Mouse (Mus musculus) heart, embryonic 14.5 days (tissue): ENCODE results near the gene Csmd2. TPM values are rescaled to one million over a fixed set of nuclear protein-coding genes. Genes with fewer than 3 reads are reported as not detected.

ENCODE experiments used
- ATAC-seq: fragments of 200-750 bp; cut with Nextera tagmentation; 2 replicates; pipeline ENCODE4 v1.8.0; 2017; ENCODE audit warnings: low read depth, moderate TSS enrichment; ENCODE audit not compliant: insufficient number of reproducible peaks, insufficient read depth, low FRiP score
- H3K27ac ChIP-seq, 2 experiments: fragments of 200-500 bp in 1 of 2; fragments of 300-500 bp in 1 of 2; sonication (generic) in 1 of 2; replicated peaks in 1 of 2; 2 replicates each; pipeline ENCODE4 v1.5.1; 2012 to 2014; ENCODE audit warnings: low read depth in 2 of 2, low read length in 2 of 2, control low read depth in 1 of 2, mild to moderate bottlenecking in 1 of 2, mixed read lengths in 1 of 2; ENCODE audit not compliant: control insufficient read depth in 1 of 2, insufficient read depth in 1 of 2
- H3K27me3 ChIP-seq: fragments of 300-500 bp; sonication (generic); 2 replicates; pipeline ENCODE4 v1.6.1; 2014; ENCODE audit warnings: mild to moderate bottlenecking, low read length, control low read depth; ENCODE audit not compliant: control insufficient read depth, insufficient read depth
- H3K36me3 ChIP-seq: fragments of 300-500 bp; sonication (generic); 2 replicates; pipeline ENCODE4 v1.6.1; 2014; ENCODE audit warnings: mild to moderate bottlenecking, control low read depth, low read length, mixed read lengths; ENCODE audit not compliant: control insufficient read depth, insufficient read depth
- H3K4me1 ChIP-seq, 2 experiments: fragments of 200-500 bp in 1 of 2; fragments of 300-500 bp in 1 of 2; sonication (generic) in 1 of 2; 2 replicates each; pipeline ENCODE4 v1.6.1; 2012 to 2014; ENCODE audit warnings: low read length in 2 of 2, control low read depth in 1 of 2, mixed read lengths in 1 of 2; ENCODE audit not compliant: control insufficient read depth in 2 of 2, insufficient read depth in 2 of 2
- H3K4me2 ChIP-seq: fragments of 300-500 bp; sonication (generic); 2 replicates; pipeline ENCODE4 v1.6.1; 2014; ENCODE audit warnings: mild to moderate bottlenecking, low read length
- H3K4me3 ChIP-seq, 2 experiments: fragments of 200-500 bp in 1 of 2; fragments of 300-500 bp in 1 of 2; sonication (generic) in 1 of 2; 2 replicates each; pipeline ENCODE4 v1.5.1; 2012 to 2014; ENCODE audit warnings: low read length in 2 of 2, mild to moderate bottlenecking in 2 of 2, control low read depth in 1 of 2, low read depth in 1 of 2, moderate library complexity in 1 of 2; ENCODE audit not compliant: control insufficient read depth in 1 of 2, insufficient read depth in 1 of 2
- H3K9ac ChIP-seq: fragments of 300-500 bp; sonication (generic); 2 replicates; pipeline ENCODE4 v1.6.1; 2014; ENCODE audit warnings: mild to moderate bottlenecking, low read length
- H3K9me3 ChIP-seq: fragments of 300-500 bp; sonication (generic); 2 replicates; pipeline ENCODE4 v1.6.1; 2016; ENCODE audit warnings: low read length, control low read depth; ENCODE audit not compliant: control insufficient read depth
- WGBS: fragments of 180-500 bp; shearing (Covaris S2); extraction: QIAGEN DNeasy Blood & Tissue Kit; methylation state at CpG from one replicate; pipeline ENCODE4 v1.1.7; 2014; 5-methylcytosine and 5-hydroxymethylcytosine counted together
- polyA plus RNA-seq: library from polyadenylated mRNA; unstranded; fragments of >200 nt; fragmentation: Nextera tagmentation; extraction: Ambion mirVana; gene quantifications from 2 replicates; pipeline ENCODE4 v1.2.1, GENCODE M21; 2014

Csmd2 gene
- polyA plus RNA-seq, 1 experiment from 2014 or later: 0.04 TPM

DNA sequence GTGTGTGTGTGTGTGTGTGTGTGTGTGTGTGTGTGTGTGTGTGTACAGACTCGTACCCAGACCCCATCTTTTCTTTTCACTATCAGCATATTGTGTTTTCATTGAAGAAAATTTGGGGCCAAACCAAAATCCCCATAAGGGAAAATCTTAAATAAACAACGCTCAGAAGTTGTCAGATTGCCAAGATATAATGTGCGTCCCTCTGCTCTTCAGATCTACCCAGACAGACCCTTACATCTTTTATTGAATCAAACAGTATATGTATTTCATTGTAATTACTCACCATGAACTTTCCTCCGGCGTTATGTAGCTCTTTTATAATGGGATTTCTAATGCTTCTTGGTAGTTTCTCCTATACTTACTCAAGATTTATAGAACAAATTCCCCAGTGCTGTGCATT is 479.1 kb downstream of the Csmd2 start:
- ATAC-seq: no peak
- Histone ChIP-seq H3K9me3 (no peaks in the 10 kb centered on the region), H3K36me3 (no peaks in the 10 kb centered on the region), H3K9ac (no peak overlapping the region), H3K4me2 (no peak overlapping the region), H3K27ac (no peak overlapping the region), H3K4me1 (no peaks in the 10 kb centered on the region), H3K27me3 (no peaks in the 10 kb centered on the region), H3K4me3 (no peak overlapping the region)
- 79% methylated on average over 4 of the region's 5 CpGs for WGBS

DNA sequence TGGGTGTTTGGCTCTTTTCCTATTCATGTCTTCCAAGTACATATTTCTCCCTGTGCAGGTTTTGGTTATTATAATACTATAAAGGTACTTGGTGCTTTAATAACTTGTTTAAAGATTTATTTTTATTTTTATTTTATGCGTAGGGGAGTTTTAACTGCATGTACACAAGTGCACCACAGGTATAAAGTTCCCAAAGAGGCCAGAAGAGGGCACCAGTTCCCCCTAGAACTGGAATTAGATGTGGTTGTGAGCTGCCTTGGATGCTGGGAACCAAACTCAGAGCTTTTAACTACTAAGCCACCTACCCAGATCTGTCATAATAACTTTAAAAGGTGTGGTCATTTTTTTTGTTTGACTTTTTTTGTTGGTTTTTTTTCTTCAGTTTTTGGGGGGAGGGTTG is 480.4 kb downstream of the Csmd2 start:
- Histone ChIP-seq H3K27me3 (no peaks in the 10 kb centered on the region), H3K9ac (no peak overlapping the region), H3K27ac (no peak overlapping the region), H3K36me3 (no peaks in the 10 kb centered on the region), H3K4me2 (no peak overlapping the region), H3K4me1 (no peaks in the 10 kb centered on the region), H3K4me3 (no peak overlapping the region), H3K9me3 (no peaks in the 10 kb centered on the region)
- ATAC-seq: no peak
- WGBS: 95% methylated on average over 1 of the region's 1 CpGs

DNA sequence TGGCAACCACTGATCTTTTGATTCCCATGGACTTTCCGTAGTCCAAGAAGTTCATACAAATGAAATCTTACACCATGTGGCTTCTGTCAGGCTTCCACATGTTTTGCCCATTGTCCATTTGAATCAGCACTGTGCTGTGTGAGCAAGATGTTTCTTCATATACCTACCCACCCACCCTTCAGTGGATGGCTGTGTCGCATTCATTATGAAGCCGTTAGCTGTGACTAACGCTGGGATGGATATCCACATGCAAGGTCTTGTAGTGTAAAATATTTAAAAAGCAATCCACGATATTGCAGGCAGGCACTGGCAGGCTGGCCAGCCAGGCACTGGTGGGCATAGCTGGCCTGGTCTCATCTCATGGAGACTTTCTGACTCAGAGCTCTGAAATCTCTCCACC is 488.6 kb downstream of the Csmd2 start:
- no peak overlapping the region for H3K9ac ChIP-seq
- no peaks in the 10 kb centered on the region for H3K27me3 ChIP-seq
- ATAC-seq: no peak
- WGBS: 87% methylated on average over 5 of the region's 5 CpGs
- H3K36me3 ChIP-seq: no peaks in the 10 kb centered on the region
- no peaks in the 10 kb centered on the region for H3K9me3 ChIP-seq
- no peaks in the 10 kb centered on the region for H3K4me1 ChIP-seq
- no peak overlapping the region for H3K27ac ChIP-seq
- no peak overlapping the region for H3K4me2 ChIP-seq
- no peak overlapping the region for H3K4me3 ChIP-seq

DNA sequence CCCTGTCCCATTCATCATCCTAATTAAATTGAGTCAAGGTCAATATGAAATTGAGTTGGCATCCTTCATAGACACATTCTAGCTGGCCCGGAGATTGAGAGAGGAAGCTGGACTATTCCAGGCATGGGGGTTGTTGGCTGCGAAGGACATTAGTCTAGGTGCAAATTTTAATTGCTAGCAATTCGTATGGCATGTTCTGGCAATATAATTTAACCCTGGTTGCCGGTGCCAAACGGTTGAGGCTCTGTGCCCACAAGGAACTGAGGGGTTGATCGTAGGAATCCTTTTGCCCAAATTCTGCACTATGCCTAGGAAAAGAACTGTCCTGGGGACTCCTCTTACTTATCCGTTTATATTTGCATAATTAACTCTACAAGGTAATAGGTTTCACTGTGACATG is 496.2 kb downstream of the Csmd2 start:
- Histone ChIP-seq H3K36me3 (no peaks in the 10 kb centered on the region), H3K9ac (no peak overlapping the region), H3K4me1 (no peaks in the 10 kb centered on the region), H3K9me3 (no peaks in the 10 kb centered on the region), H3K4me3 (no peak overlapping the region), H3K27me3 (no peaks in the 10 kb centered on the region), H3K27ac (no peak overlapping the region), H3K4me2 (no peak overlapping the region)
- ATAC-seq: no peak
- 81% methylated on average over 7 of the region's 7 CpGs for WGBS

DNA sequence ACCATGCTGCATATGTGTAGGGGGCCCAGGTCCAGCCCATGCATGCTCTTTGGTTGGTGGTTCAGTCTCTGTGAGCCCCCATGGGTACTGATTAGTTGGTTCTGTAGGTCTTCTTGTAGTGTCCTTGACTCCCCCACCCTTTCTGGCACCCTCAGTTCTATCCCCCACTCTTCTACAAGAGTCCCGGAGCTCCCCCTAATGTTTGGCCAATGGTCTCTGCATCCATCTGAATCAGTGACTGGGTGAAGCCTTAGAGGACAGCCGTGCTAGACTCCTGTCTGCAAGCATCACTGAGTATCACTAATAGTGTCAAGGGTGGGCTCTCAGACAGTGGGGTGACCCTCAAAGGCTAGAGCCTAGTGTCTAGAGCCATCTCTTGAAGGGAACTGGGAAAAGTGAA is 497.0 kb downstream of the Csmd2 start:
- H3K9me3 ChIP-seq: no peaks in the 10 kb centered on the region
- no peak for ATAC-seq
- H3K4me3 ChIP-seq: no peak overlapping the region
- H3K27me3 ChIP-seq: no peaks in the 10 kb centered on the region
- WGBS: 65% methylated on average over 2 of the region's 2 CpGs
- no peaks in the 10 kb centered on the region for H3K36me3 ChIP-seq
- H3K4me1 ChIP-seq: no peaks in the 10 kb centered on the region
- H3K4me2 ChIP-seq: no peak overlapping the region
- H3K9ac ChIP-seq: no peak overlapping the region
- H3K27ac ChIP-seq: no peak overlapping the region

DNA sequence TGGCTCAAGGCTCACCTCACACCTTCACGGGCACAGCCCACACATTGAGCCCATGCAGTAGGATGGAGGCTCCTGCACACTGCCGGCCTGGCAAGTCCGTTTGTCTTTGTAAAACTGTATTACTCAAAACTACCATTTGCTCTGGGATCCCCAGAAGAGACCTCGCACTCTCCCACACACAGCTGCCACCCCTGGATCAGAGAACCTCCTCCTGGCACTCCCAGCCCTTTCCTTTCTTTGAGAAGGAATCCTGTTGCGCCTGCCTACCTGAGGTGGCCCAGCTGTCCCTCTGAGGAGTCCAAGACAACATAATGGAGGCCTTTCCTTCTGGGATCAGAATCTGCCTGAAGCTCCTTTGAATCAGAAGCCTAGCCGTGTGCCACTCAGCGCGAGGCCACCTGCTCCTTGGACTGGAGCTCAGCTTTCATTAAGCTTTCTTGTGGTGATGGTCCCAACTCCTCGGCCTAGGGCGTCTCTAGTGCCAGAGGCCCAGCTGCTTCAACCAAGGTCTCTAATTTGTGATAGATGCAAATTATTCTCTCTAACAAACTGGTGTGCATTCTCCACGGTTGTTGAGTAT is 502.0 kb downstream of the Csmd2 start:
- no peak for ATAC-seq
- 87% methylated on average over 11 of the region's 11 CpGs for WGBS
- Histone ChIP-seq H3K9me3 (no peaks in the 10 kb centered on the region), H3K4me2 (no peak overlapping the region), H3K4me3 (no peak overlapping the region), H3K36me3 (no peaks in the 10 kb centered on the region), H3K4me1 (no peaks in the 10 kb centered on the region), H3K27me3 (no peaks in the 10 kb centered on the region), H3K9ac (no peak overlapping the region), H3K27ac (no peak overlapping the region)

DNA sequence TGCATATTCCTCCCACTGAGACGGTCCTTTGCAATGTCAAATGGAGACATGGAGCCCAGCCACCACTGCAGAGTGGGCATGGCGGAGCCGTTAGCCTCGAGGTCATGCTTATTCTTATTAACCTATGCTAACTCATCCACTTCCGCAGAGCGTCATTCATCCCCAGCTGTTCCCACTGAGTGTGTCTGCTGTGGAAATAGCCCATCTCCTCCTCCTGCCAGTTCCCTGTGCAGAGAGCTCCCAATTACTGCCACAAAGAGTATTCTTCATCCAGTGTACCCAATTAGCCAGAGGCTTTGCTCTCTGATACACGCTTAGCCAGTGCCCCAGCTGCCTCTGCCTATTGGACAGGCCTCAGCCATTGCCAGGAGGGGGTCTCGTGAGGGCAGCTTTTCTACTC is 504.4 kb downstream of the Csmd2 start:
- Histone ChIP-seq H3K27me3 (no peaks in the 10 kb centered on the region), H3K4me1 (no peaks in the 10 kb centered on the region), H3K4me2 (no peak overlapping the region), H3K27ac (no peak overlapping the region), H3K9me3 (no peaks in the 10 kb centered on the region), H3K9ac (no peak overlapping the region), H3K4me3 (no peak overlapping the region), H3K36me3 (no peaks in the 10 kb centered on the region)
- no peak for ATAC-seq
- 75% methylated on average over 8 of the region's 8 CpGs for WGBS

DNA sequence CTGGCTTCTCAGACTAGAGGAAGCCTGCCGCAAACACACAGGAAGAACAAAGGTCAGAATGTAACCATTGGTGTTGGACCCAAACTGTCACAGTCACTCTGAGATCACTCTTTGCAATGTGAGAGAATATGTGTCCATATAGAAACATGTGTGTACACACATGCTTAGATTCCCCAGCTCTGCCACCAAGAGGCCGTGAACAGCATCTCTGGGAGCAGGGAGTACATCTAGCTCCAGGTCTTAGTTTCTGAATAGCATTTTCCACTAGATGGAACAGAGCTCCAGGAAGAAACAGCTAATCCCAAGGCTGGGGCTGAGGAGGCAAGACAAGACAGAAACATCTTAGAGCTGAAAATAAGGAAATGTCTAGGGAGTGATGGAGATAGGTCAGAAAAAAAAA is 512.3 kb downstream of the Csmd2 start:
- H3K4me2 ChIP-seq: no peak overlapping the region
- WGBS: 67% methylated on average over 2 of the region's 2 CpGs

More for the DNA sequence above, 512.3 kb downstream of the Csmd2 start:
- Histone ChIP-seq H3K27ac (no peak overlapping the region), H3K4me3 (no peak overlapping the region), H3K36me3 (no peaks in the 10 kb centered on the region), H3K27me3 (no peaks in the 10 kb centered on the region), H3K4me1 (peaks cover 0 to 3% of the 10 kb centered on the region in 2 experiments; a peak in 1 of 4 replicates), H3K9ac (no peak overlapping the region), H3K9me3 (no peaks in the 10 kb centered on the region)
- no peak for ATAC-seq
